Mouse (Mus musculus): Measurements from ENCODE around the gene Ccdc127. TPM values are rescaled to one million over a fixed set of nuclear protein-coding genes. Genes with fewer than 3 reads are reported as not detected.

Gene Ccdc127
- 42.8 and 47.8 TPM in 2 replicates for polyA plus RNA-seq (2015; fragmentation: Nextera tagmentation; extraction: Ambion mirVana)

GRCm38 (mm10) chr13:74349566-74350434, at the start of gene Ccdc127, which contains the start of gene Sdha:
Ccdc127 (plus strand) TSS chr13:74350309.
Sdha (minus strand) TSS chr13:74350280.

GRCm38 (mm10) chr13:74317170-74317849, 32.8 kb upstream of the Ccdc127 start, which contains the start of gene Pdcd6:
Pdcd6 (minus strand) TSS chr13:74317580.

GRCm38 (mm10) chr13:74363859-74364235, 13.7 kb downstream of the Ccdc127 start, which contains the start of gene Lrrc14b:
Lrrc14b (minus strand) TSS chr13:74364005.

GRCm38 (mm10) chr13:74390371-74390990, 40.4 kb downstream of the Ccdc127 start, which contains the start of gene Zfp72:
Zfp72 (minus strand) TSS chr13:74390836.

GRCm38 (mm10) chr13:74399298-74399839, 49.3 kb downstream of the Ccdc127 start, which contains the start of gene Ftl1-ps1:
Ftl1-ps1 (plus strand) TSS chr13:74399694.

MicroRNAs within 50 kb of the gene (microRNA counts, 519-probe panel; counts per million panel counts)
- 40.5 counts per million for microRNA mmu-miR-692

Small RNA genes lying within 50 kb of the gene (microRNA-seq; reads per million reads assigned to microRNA genes)
- not detected for gene Mir692-3

Other genes starting within 250 kb of the Ccdc127 start
- 0.67 and 1.3 TPM in 2 replicates for gene Slc9a3, start 228.9 kb upstream of the Ccdc127 start, polyA plus RNA-seq (2015; fragmentation: Nextera tagmentation; extraction: Ambion mirVana)
- gene Exoc3, start 141.6 kb upstream of the Ccdc127 start, polyA plus RNA-seq (2015; fragmentation: Nextera tagmentation; extraction: Ambion mirVana) = 103 and 106 TPM in 2 replicates
- gene Ahrr, start 58.0 kb upstream of the Ccdc127 start, polyA plus RNA-seq (2015; fragmentation: Nextera tagmentation; extraction: Ambion mirVana) = 0.19 and 0.27 TPM in 2 replicates
- gene Pdcd6, start 32.7 kb upstream of the Ccdc127 start, polyA plus RNA-seq (2015; fragmentation: Nextera tagmentation; extraction: Ambion mirVana) = 126 and 133 TPM in 2 replicates
- 227 and 241 TPM in 2 replicates for gene Sdha, start within 50 bp of the Ccdc127 start, polyA plus RNA-seq (2015; fragmentation: Nextera tagmentation; extraction: Ambion mirVana)
- not detected in 2 replicates for gene Lrrc14b, start 13.7 kb downstream of the Ccdc127 start, polyA plus RNA-seq (2015; fragmentation: Nextera tagmentation; extraction: Ambion mirVana)
- 4.6 and 6.7 TPM in 2 replicates for gene Zfp72, start 40.5 kb downstream of the Ccdc127 start, polyA plus RNA-seq (2015; fragmentation: Nextera tagmentation; extraction: Ambion mirVana)
- gene Ftl1-ps1, start 49.4 kb downstream of the Ccdc127 start, polyA plus RNA-seq (2015; fragmentation: Nextera tagmentation; extraction: Ambion mirVana) = 83.5 and 85.5 TPM in 2 replicates
- 15.7 and 16.3 TPM in 2 replicates for gene Zfp825, start 143.7 kb downstream of the Ccdc127 start, polyA plus RNA-seq (2015; fragmentation: Nextera tagmentation; extraction: Ambion mirVana)

Data from neural tube, postnatal 0 days (tissue).